Mouse (Mus musculus): ENCODE data around the gene Xkr8.

DNA sequence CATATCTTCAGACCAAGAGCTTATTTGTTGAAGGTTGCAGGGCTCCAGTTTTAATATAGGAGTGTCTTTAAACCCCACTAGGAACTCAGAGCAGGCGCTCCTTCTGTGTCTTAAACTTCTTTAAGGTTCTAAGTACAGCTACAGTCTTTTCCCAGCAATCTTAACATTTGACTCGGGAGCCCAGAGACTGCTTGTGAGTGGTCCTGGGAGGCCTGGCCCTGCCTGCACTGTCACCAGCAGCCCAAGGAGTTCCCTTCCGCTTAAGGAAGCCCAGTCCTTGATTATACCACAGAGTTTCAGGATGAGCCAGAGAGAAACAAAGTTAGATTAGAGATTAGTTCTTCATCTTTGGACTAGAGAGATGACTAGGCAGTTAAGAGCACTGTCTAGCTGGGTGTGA is 39.0 kb downstream of the Xkr8 start:
- TF ChIP-seq CTCF (IDR thresholded peaks at IDR 0.05; ENCODE audit: borderline replicate concordance, insufficient read depth, low read depth, low read length), result no peak
- TF ChIP-seq POLR2A (IDR thresholded peaks at IDR 0.05; ENCODE audit: borderline replicate concordance, insufficient read depth, low read length), result no peak
